Mouse (Mus musculus): ENCODE measurements at regions not wholly inside any gene's neighbourhood (a gene's known extent, or its start where the extent isn't known, plus 50 kb on each side); places are given as distances from the start of the nearest gene placed in this dataset.

DNA sequence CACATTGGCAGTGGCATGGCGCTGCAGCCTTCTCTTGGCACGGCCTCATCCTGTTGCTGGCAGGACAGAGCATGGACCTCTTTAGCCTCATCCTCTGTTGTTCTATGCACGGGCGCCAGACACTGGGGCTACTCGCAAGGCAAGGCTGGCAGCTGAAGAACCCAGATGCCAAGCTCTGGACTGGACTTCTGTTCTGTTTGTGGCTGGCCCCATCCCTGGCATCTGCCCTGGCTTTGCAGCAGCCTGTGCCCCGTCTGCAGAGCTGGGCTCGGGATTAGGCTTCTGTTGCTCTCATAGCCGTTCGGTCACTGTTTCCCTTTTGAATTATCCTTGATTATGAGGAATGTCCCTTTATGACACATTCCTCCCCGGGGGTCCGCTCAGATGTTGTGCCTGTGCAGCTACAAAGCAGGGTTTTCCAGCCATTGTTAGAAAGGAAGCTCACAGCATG, 214.6 kb upstream of the Tbc1d5 start:
- DNase-seq, result no peak

DNA sequence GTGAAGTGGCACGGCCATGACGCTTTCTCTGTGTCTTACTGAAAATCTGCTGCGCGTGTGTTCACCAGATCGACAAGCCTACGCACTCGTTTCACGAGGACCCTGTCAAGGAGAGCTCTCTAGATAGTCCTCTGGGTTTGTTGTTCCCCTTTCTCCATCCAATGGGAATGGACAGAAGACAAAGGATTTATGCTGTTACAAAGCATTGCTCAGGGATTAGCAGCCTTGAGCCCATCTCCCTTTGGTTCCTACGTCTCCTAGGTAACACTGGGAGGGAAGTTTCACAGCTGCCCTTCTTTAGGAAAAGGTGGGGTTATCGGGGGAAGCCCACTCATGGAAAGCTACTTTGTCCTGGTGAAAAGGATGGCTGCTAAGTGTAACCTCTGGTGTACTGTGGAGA, 212.7 kb upstream of the Tbc1d5 start:
- no peak for DNase-seq

DNA sequence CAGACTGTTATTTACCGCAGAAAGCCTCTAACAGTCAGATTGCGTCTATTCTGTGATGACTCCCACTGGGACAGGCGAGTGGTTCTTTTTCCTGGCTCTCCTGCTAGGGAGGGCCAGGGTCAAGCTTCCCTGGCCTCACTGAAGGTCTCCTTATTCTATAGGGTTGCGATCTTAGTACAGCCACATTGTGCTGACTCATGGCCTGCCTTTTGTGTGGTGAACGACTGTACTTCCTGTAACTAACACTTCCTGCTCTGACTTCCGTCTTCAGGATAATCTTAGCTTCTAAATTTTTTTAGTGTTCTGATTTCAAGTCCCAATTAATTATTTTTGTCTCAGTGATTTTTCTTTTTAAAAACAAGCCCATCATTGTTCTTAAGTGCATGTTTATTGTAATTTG, 203.4 kb upstream of the Tbc1d5 start:
- no peak for DNase-seq

DNA sequence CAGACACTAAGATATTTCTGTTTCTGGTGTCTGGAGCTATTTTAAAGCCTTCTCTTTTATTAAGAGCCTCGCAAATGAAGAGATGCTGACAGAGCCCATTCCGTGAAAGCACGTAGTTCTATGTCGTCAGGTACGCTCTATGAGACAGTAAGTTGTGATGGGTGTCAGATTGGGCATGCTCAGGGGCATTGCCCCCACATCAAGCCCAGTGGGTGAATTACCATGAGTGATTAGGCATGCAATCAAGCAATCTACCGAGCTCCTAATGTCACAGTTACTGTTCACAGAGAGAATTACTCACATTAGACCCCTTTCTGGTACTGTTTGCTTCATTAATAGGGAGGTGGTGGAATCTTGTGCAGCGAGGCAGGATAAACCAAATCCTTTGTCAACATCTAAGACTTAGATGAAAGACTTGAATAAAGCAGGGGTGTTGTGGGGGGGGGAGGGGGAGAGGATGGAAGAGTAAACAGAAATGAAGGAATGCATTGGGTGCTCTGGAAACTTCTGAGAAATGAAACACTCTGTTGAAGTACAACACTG, 192.9 kb upstream of the Tbc1d5 start:
- DNase-seq, result no peak

DNA sequence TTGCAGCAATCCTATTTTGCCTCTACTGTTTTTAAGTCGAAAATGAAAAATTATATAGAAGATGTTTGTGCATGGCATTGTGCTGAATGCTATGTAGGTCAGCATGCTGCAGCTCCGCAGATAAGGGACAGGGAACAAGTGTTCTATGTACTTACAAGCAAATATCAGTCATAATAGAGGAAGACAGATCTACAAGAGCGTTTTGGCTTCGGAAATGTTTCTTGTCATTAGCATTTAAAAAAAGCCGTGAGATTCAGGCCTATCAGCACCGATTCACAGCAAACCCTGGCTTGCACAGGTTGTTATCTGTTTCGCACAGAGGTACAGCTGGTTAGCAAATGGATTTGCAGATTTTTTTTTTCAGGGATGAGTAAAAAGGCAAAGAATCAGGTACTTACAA, 191.8 kb upstream of the Tbc1d5 start:
- no peak for DNase-seq

DNA sequence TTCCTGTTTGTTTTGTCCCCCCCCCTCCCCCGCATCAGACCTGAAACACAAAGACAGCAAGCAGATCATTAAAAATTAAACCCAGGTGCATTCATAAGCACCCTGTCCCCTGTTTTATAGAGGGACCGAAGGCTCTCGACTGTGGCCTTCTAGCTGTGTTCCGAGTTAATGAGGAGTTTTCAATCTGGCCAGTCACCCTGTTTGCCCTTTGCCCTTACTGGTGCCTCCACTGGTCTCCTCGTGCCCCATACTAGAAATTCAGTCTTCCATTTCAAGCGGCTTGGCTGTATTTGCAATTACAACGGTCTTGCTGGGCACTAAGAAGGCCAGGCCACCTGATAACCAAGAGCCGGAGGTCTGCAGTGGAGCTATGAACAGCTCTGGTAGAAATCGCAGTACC, 190.9 kb upstream of the Tbc1d5 start:
- no peak for DNase-seq

DNA sequence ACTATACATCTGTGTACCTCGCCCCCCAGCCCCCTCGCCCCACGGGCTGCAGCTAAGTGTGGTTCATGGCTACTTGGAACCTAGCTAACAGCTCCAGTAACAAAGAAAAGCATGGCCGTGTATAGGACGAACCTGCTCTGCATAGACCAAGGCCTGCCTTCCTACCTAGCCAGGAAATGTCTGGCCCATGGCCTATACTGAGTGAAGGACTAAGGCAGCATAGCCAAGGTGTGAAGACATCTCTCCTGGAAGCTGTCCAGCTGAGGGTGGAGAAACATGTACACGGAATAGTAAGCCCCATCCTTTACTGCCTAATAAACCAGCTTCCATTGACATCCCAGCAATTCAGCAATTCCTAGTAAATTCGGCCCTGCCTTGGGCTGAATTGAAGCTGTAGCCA, 183.6 kb upstream of the Tbc1d5 start:
- DNase-seq, result no peak

DNA sequence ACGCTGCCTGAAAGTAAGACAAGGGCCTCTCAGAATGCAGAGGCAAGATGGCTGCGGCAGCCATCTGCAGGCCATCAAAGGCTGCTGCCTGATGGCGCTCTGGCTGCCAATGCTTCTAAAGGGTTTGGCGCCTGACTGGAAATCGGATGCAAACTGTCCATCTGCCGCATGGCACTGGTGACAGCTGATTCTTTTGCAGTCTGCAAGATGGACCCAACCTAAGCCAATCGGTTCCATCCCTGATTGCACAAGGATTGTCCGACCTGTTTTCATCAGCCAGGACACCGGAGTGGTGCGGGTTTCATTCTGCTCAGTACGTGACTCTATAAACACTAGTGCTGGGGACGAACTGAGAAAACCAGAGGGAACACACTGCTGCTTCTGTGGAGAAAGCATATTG, 183.1 kb upstream of the Tbc1d5 start:
- DNase-seq, result no peak

DNA sequence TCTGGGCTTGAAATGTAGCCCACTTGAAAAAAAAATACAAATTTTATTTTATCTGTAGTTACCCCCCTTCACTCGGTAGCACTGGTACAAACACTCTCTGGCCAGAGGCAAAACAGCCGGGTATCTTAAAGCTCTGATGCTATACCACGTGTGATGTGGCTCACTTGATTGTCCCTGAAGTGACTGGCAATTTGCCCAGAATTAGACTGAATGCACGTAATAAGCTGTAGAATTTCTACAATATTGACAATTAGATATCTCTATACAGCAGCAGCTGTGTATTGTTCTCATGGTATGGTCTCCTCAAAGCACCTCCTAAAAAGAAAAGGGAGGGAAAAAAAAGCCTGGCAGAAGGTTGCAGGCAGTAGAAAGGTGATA, 179.2 kb upstream of the Tbc1d5 start:
- no peak for DNase-seq

DNA sequence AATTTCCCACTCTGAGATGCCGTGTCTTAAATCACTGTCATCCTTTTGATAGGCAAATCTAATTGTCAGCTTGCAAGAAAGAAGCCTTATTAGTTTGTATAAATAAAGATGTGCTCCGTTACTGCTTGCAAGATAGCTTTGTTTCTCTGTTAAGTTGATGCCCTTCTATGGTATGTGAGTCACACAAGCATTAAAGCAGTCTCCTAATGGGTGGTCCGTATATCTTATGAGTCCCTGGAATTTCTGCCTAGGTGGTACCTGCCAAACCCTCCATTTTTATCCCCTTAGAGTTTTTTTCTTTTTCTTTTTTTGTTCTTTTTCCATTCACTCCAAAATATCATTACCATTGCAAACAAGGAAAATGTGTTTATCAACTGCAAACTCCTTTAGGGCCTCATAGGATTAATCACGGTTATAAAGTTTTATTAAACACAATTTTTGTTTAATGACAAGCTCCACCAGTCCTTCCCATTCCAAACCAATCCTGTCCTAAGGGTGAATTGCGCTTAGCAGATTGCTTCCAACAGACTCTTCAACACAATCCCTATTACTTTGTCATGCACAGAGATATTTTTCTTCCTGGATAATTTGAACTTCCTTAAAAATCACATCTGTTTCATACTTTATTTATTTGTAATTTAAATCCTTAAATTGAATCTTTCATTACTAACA, 178.7 kb upstream of the Tbc1d5 start:
- DNase-seq, result no peak

DNA sequence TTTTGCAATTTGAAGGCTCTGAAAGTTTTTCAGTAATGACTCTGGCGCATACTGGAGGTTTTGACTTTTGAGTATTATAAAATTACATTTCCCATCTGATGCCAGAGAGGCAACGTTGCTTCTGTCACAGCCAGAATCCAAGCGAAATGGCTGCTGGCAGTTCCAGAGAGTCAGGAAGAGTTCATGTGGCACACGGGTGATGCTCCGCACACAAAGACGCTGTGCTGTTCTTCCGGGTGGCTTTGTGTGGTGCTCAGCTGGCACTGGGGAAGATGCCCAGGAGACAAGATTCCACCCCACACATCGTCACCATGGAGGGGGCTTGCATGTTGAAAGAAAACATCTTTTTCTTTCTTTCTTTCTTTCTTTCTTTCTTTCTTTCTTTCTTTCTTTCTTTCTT, 177.3 kb upstream of the Tbc1d5 start:
- DNase-seq, result no peak

DNA sequence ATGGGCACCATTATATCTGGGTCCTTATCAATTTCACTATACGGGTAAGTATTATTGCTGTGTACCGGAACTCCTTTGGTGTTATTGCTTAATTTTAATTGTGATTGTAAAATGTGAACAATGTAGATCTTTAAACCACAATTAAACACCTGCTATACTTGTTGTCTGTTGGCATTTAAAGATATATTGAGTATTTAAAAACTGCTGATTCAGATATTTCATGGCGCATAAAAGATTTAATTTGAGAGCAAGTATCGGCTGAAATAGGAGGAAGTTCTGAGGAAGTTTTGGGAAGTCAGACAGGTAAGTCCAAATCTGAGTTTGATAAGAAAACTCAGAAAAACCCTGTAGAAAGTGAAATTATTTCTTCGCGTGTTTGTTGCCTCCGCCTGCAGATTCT, 142.7 kb upstream of the Tbc1d5 start:
- DNase-seq, result no peak

DNA sequence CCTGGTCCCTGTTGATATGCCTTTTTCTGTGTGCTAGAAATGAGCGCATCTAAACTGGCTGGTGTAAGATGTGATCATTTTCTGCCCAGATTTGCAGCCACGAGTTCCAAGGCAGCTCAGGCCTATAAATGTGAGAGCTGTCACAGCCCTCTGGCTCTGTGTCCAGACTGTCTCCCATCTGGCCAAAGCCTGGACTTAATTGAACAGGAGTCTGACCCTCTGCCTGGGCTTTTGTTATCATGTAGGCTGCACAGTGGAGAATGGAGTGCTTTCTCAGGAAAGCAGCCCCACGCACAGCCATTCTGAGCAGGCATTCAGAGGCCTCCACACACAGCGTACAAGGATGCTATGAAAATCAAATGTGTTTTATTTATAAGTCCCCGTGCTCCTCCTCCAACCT, 141.9 kb upstream of the Tbc1d5 start:
- DNase-seq, result no peak

DNA sequence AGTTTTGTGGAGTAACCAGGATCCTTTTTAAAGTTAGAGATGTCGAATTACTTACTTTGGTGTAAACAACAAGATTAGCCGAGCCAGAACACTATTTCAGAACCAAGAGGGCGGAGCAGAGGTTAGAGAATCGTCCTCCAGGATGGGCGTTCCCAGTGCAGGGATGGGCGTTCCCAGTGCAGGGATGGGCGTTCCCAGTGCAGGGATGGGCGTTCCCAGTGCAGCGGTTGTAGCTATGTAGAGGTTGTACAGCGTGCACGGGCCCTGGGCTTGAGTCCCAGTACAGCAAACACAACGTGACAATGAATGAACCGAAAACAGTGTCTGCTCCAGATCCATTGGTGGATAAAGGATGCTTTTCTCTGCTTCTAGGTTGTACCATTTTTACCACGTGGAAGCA, 125.8 kb upstream of the Tbc1d5 start:
- DNase-seq, result no peak

DNA sequence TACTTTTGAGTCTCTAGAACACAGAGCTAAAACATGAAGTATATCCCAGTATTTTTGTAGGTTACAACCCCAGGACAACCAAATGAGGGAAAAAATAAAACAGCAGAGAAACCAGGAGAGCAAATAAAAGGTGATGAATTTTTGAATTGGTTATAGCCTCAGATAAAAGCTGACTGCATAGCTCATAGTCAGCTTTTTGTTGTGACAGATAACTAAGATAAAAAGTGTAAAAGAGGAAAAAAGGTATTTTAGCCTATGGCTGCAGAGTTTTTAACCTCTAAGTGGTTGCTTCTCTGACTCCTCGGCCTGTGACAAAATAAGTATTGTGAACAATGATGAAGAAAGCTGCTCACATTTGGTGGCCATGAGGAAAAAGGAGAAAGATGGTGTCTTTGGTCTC, 111.6 kb upstream of the Tbc1d5 start:
- no peak for DNase-seq

DNA sequence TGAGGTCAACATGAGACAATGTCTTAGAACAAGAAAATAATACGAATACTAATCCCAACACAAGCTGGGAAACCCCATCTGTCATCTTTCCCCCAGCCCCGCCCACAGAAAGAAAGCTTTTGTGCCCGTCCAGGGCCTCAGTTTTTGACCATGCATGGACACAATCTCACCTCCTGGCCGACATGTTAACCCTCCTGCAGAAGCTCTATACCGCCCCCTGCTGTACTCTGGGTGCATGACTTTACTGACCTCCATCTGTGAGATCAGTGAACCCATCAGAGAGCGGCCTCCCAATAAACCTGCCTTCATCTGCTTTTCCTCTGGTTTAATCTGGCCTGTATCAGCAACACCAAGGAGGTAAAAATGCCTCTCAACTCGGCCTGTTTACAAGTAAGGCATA, 109.6 kb upstream of the Tbc1d5 start:
- peak; percentile 16 to 38 for DNase-seq

DNA sequence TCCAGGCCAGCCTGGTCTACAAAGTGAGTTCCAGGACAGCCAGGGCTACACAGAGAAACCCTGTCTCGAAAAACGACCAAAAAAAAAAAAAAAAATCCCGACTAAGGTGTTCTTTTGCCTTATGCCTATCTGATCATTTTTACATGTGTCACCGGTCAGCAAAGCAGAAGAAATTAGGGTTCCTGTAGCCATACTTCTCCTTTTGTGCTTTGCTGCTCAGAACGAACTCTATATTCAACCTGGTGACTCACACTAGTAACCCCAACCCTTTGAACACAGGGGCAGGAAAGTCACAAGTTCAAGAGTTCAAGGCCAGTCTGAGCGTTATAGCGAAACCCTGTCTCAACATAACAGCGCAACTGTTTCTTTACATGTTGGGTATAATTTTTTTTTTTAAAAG, 108.7 kb upstream of the Tbc1d5 start:
- no peak for DNase-seq

DNA sequence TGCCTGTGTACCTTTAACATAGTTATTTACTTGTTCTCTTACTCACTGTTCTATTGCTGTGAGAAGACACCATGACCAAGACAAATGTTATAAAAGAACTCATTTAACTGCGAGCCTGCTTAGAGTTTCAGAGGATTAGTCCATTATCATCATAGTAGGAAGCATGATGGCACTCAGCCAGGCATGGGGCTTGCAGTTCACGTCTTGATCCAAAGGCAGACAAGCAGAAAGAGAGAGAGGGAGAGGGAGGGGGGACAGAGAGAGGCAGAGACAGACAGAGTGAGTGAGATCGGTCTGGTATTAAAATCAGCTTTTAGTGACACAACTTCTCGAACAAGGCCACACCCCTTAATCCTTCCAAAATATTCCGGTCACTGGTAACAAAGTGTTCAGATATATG, 106.2 kb upstream of the Tbc1d5 start:
- no peak for DNase-seq

DNA sequence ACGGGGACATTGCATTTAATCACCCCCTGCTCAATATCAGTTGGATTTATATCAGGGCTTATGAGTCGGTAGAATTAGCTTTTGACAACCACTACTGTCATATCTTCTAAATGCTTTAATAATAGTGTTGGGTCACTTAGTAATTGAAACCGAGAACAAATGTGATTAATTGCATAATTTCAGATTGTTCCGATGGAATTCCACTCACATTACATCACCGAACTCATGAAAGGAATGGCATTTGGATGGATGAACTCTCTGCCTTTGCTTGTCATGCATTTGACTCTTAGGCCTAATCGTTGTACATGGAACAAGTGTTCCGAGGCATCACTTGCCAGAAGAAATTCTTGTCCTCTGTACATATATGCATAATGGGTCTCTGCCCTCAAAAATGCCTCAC, 99.6 kb upstream of the Tbc1d5 start:
- no peak for DNase-seq

DNA sequence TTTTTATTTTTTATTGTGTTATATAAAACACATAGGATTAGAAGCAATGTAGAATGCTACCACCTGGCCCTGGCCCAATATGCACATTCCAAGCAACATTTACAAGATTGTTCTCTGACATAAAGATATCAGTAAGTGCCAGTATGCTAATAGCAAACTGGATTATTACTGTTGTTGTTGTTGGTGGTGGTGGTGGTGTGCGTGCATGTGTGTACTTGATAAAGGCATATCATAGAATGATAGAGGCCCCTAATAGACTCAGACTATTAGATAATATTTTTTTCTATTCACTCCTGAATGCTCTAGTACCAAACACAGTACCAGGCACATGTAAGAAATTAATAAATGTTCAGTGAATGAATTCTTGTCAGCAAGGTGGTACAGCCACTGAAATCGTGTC, 98.9 kb upstream of the Tbc1d5 start:
- no peak for DNase-seq

DNA sequence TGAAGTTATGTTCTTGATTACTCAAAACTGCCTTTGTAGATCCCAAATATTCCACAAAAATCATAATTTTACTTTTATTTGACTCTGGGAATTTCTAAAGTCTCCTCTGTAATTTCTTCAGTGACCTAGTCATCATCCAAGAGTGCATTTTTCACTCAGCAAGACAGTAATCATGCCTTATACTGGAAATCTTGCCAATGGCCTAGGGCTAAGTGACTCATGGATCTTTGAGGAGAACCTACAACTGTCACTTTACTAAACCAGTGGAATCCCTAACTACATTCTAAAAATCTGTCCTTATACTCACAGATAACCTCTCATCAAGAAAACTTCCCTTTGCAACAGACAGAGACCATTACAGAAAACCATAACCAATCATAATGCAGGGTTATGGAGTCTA, 98.0 kb upstream of the Tbc1d5 start:
- no peak for DNase-seq

DNA sequence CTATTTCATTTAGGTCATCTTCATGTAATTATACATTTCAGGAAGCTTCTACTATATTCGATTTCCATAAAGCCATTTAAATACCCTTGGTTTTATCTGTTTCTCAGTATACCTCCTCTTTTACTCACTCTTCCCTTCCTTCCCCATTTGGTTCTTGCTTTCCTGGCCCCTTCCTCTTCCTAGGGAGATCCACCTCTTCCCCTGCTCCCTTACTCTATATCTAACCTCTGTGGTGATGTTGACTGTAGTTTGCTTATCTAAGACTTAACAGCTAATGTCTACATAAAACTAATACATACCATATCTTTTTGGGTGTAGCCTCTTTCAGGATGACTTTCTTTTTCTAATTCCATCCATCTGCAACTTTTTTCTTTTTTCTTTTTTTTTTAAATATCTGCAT, 92.9 kb upstream of the Tbc1d5 start:
- DNase-seq, result no peak

DNA sequence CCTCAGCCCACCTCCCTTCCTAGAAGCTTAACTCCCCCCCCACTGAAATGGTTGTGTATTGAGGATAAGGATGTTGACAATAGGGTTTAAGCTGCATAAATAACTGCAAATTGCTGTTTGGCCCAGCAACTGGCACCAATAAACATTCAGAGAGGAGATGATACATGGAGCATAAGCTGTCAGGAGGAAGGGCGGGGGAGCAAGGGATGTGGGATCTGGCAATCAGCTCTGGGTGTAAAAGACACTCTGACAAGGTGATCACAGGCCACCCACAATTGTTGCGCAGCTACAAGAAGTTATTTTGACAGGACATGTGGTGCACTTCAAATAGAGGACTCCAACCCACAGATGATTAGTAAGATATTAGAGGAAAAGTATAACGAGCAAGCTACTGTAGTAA, 83.8 kb upstream of the Tbc1d5 start:
- no peak for DNase-seq

DNA sequence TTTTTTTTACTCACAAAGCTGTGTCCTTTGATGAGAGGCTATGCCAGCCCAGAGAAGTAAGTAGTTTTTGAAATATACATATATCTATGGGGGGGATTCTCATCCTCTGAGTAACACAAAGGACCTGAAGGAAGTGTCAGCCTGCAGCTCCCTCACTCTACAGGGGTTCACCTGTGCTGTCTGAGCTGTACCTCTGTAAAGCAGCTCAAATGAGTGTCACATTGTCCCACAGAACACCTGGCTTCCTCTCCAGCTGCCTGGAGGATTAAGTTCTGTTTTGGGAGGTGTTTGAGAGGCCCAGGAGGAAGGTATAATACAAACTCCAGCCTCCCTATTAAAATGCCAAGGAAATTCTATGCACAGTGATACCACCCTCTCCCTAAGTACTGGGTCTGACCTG, 83.3 kb upstream of the Tbc1d5 start:
- DNase-seq, result no peak

DNA sequence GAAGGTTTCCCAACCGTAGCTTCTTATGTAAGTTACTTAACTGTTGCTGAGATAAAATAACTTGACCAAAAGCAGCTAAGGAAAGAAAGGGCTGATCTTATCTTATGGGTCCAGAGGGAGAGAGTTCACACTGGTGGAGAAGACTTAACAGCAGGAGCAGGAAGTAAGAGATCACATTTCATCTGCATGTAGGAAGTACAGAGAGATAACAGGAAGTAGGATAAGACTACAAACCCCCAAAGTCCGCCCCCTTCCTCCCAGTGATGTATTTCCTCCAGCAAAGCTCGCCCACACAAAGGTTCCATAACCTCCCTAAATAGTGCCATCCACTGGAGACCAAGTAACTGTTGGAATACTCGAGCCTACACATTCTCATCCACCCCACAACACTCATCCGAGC, 79.2 kb upstream of the Tbc1d5 start:
- DNase-seq, result no peak

DNA sequence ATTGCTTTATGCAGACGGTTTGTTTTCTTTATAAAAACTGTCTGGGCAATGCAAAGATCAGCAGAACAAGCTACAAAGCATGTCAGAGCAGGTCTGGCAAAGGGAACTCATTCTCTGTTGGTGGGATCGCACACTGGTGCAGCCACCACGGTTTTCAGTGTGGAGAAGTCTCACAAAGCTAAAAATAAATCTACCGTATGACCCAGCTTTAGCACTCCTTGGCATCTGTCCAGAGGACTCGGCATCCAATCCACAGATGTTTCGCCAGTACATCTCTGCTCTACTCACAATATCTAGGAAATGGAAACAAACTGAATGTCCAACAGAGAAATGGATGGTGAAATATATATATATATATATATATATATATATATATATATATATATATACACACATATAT, 69.4 kb upstream of the Tbc1d5 start:
- no peak for DNase-seq

Data from thymus, adult 18-20 months (tissue).